Mouse (Mus musculus): ENCODE data around the gene Tjp1. TPM values are rescaled to one million over a fixed set of nuclear protein-coding genes. Genes with fewer than 3 reads are reported as not detected.

Tjp1 gene
- polyA plus RNA-seq, 1 experiment from 2014 or later = 17.4 TPM

GRCm38 (mm10) chr7:65417231-65418100, 110.1 kb downstream of the Tjp1 start:
- H3K36me3 ChIP-seq (ENCODE audit: control insufficient read depth, insufficient read depth, low read length) = no peaks in the 10 kb centered on the region
- H3K9ac ChIP-seq (ENCODE audit: low read depth, low read length) = no peak overlapping the region
- DNase-seq (ENCODE audit: low spot score) (no peak), ATAC-seq (ENCODE audit: low FRiP score) (0 out of 2 replicates have a peak, but pooled peaks have one; percentile 8)
- peaks cover 7% of the 10 kb centered on the region; the same call in 1 of the 2 replicates for H3K4me1 ChIP-seq (replicated peaks; ENCODE audit: control insufficient read depth, insufficient read depth, low read length)
- 45% methylated on average over 10 of the region's 10 CpGs for WGBS
- no peak overlapping the region for H3K4me2 ChIP-seq (replicated peaks; ENCODE audit: low read depth, low read length)
- no peaks in the 10 kb centered on the region for H3K9me3 ChIP-seq (ENCODE audit: control insufficient read depth, low read length)
- no peaks in the 10 kb centered on the region for H3K27me3 ChIP-seq (ENCODE audit: control insufficient read depth, insufficient read depth, low read length)
- peak overlapping the region; percentile 55; the same call in 1 of the 2 replicates for H3K27ac ChIP-seq (ENCODE audit: low read depth, low read length)
- no peak overlapping the region for H3K4me3 ChIP-seq (ENCODE audit: low read depth, low read length)

- Histone ChIP-seq H3K9ac (ENCODE audit: low read depth, low read length) (no peak overlapping the region), H3K27me3 (ENCODE audit: control insufficient read depth, insufficient read depth, low read length) (no peaks in the 10 kb centered on the region)
- ATAC-seq (ENCODE audit: low FRiP score) = no peak
Measured at GRCm38 (mm10) chr7:65416506-65416905, 111.1 kb downstream of the Tjp1 start.

GRCm38 (mm10) chr7:65413946-65414945, 113.3 kb downstream of the Tjp1 start:
- no peak overlapping the region for H3K4me2 ChIP-seq (replicated peaks; ENCODE audit: low read depth, low read length)
- no peak for ATAC-seq (ENCODE audit: low FRiP score)
- no peak overlapping the region for H3K9ac ChIP-seq (ENCODE audit: low read depth, low read length)
- H3K9me3 ChIP-seq (ENCODE audit: control insufficient read depth, low read length) = no peaks in the 10 kb centered on the region
- WGBS = 77% methylated on average over 13 of the region's 13 CpGs
- H3K27ac ChIP-seq (ENCODE audit: low read depth, low read length) = no peak overlapping the region
- DNase-seq (ENCODE audit: low spot score) = no peak
- H3K4me1 ChIP-seq (replicated peaks; ENCODE audit: control insufficient read depth, insufficient read depth, low read length) = peaks cover 7% of the 10 kb centered on the region; the same call in 1 of the 2 replicates
- H3K27me3 ChIP-seq (ENCODE audit: control insufficient read depth, insufficient read depth, low read length) = no peaks in the 10 kb centered on the region
- no peak overlapping the region for H3K4me3 ChIP-seq (ENCODE audit: low read depth, low read length)
- H3K36me3 ChIP-seq (ENCODE audit: control insufficient read depth, insufficient read depth, low read length) = no peaks in the 10 kb centered on the region

More at GRCm38 (mm10) chr7:65416506-65416905, 111.1 kb downstream of the Tjp1 start:
- Histone ChIP-seq H3K4me2 (replicated peaks; ENCODE audit: low read depth, low read length) (no peak overlapping the region), H3K4me3 (ENCODE audit: low read depth, low read length) (no peak overlapping the region), H3K27ac (ENCODE audit: low read depth, low read length) (no peak overlapping the region), H3K4me1 (replicated peaks; ENCODE audit: control insufficient read depth, insufficient read depth, low read length) (peaks cover 7% of the 10 kb centered on the region; the same call in 1 of the 2 replicates), H3K36me3 (ENCODE audit: control insufficient read depth, insufficient read depth, low read length) (no peaks in the 10 kb centered on the region), H3K9me3 (ENCODE audit: control insufficient read depth, low read length) (no peaks in the 10 kb centered on the region)
- DNase-seq (ENCODE audit: low spot score) = no peak
- 43% methylated on average over 3 of the region's 3 CpGs for WGBS

GRCm38 (mm10) chr7:65410668-65411067, 116.9 kb downstream of the Tjp1 start:
- WGBS = 68% methylated on average over 7 of the region's 7 CpGs
- H3K27ac ChIP-seq (ENCODE audit: low read depth, low read length) = no peak overlapping the region
- H3K9me3 ChIP-seq (ENCODE audit: control insufficient read depth, low read length) = no peaks in the 10 kb centered on the region
- no peaks in the 10 kb centered on the region for H3K27me3 ChIP-seq (ENCODE audit: control insufficient read depth, insufficient read depth, low read length)
- no peak overlapping the region for H3K4me3 ChIP-seq (ENCODE audit: low read depth, low read length)
- H3K4me2 ChIP-seq (replicated peaks; ENCODE audit: low read depth, low read length) = no peak overlapping the region
- no peak overlapping the region for H3K9ac ChIP-seq (ENCODE audit: low read depth, low read length)
- H3K36me3 ChIP-seq (ENCODE audit: control insufficient read depth, insufficient read depth, low read length) = no peaks in the 10 kb centered on the region
- no peaks in the 10 kb centered on the region for H3K4me1 ChIP-seq (replicated peaks; ENCODE audit: control insufficient read depth, insufficient read depth, low read length)
- DNase-seq (ENCODE audit: low spot score) = no peak
- ATAC-seq (ENCODE audit: low FRiP score) = no peak

- H3K9ac ChIP-seq (ENCODE audit: low read depth, low read length) = no peak overlapping the region
- no peak overlapping the region for H3K27ac ChIP-seq (ENCODE audit: low read depth, low read length)
- WGBS = 88% methylated on average over 3 of the region's 3 CpGs
- no peak overlapping the region for H3K4me2 ChIP-seq (replicated peaks; ENCODE audit: low read depth, low read length)
- no peaks in the 10 kb centered on the region for H3K27me3 ChIP-seq (ENCODE audit: control insufficient read depth, insufficient read depth, low read length)
- no peaks in the 10 kb centered on the region for H3K4me1 ChIP-seq (replicated peaks; ENCODE audit: control insufficient read depth, insufficient read depth, low read length)
- no peak overlapping the region for H3K4me3 ChIP-seq (ENCODE audit: low read depth, low read length)
- no peaks in the 10 kb centered on the region for H3K36me3 ChIP-seq (ENCODE audit: control insufficient read depth, insufficient read depth, low read length)
- no peak for ATAC-seq (ENCODE audit: low FRiP score)
- no peaks in the 10 kb centered on the region for H3K9me3 ChIP-seq (ENCODE audit: control insufficient read depth, low read length)
- DNase-seq (ENCODE audit: low spot score) = no peak
Measured at GRCm38 (mm10) chr7:65406427-65406826, 121.2 kb downstream of the Tjp1 start.

GRCm38 (mm10) chr7:65402516-65402915, 125.1 kb downstream of the Tjp1 start:
- Histone ChIP-seq H3K9ac (ENCODE audit: low read depth, low read length) (no peak overlapping the region), H3K27me3 (ENCODE audit: control insufficient read depth, insufficient read depth, low read length) (no peaks in the 10 kb centered on the region), H3K4me3 (ENCODE audit: low read depth, low read length) (no peak overlapping the region), H3K4me1 (replicated peaks; ENCODE audit: control insufficient read depth, insufficient read depth, low read length) (no peaks in the 10 kb centered on the region), H3K9me3 (ENCODE audit: control insufficient read depth, low read length) (no peaks in the 10 kb centered on the region), H3K27ac (ENCODE audit: low read depth, low read length) (no peak overlapping the region), H3K36me3 (ENCODE audit: control insufficient read depth, insufficient read depth, low read length) (no peaks in the 10 kb centered on the region), H3K4me2 (replicated peaks; ENCODE audit: low read depth, low read length) (no peak overlapping the region)
- ATAC-seq (ENCODE audit: low FRiP score) (no peak), DNase-seq (ENCODE audit: low spot score) (no peak)
- WGBS = 91% methylated on average over 5 of the region's 5 CpGs

- Histone ChIP-seq H3K4me3 (ENCODE audit: low read depth, low read length) (no peak overlapping the region), H3K4me1 (replicated peaks; ENCODE audit: control insufficient read depth, insufficient read depth, low read length) (no peaks in the 10 kb centered on the region), H3K36me3 (ENCODE audit: control insufficient read depth, insufficient read depth, low read length) (no peaks in the 10 kb centered on the region), H3K27ac (ENCODE audit: low read depth, low read length) (no peak overlapping the region), H3K27me3 (ENCODE audit: control insufficient read depth, insufficient read depth, low read length) (no peaks in the 10 kb centered on the region), H3K4me2 (replicated peaks; ENCODE audit: low read depth, low read length) (no peak overlapping the region), H3K9me3 (ENCODE audit: control insufficient read depth, low read length) (no peaks in the 10 kb centered on the region), H3K9ac (ENCODE audit: low read depth, low read length) (no peak overlapping the region)
- ATAC-seq (ENCODE audit: low FRiP score) = no peak
- no peak for DNase-seq (ENCODE audit: low spot score)
Measured at GRCm38 (mm10) chr7:65401622-65402021, 126.0 kb downstream of the Tjp1 start.

- Histone ChIP-seq H3K9ac (ENCODE audit: low read depth, low read length) (no peak overlapping the region), H3K4me1 (replicated peaks; ENCODE audit: control insufficient read depth, insufficient read depth, low read length) (no peaks in the 10 kb centered on the region), H3K36me3 (ENCODE audit: control insufficient read depth, insufficient read depth, low read length) (no peaks in the 10 kb centered on the region), H3K27me3 (ENCODE audit: control insufficient read depth, insufficient read depth, low read length) (no peaks in the 10 kb centered on the region), H3K4me2 (replicated peaks; ENCODE audit: low read depth, low read length) (no peak overlapping the region), H3K9me3 (ENCODE audit: control insufficient read depth, low read length) (no peaks in the 10 kb centered on the region), H3K27ac (ENCODE audit: low read depth, low read length) (no peak overlapping the region), H3K4me3 (ENCODE audit: low read depth, low read length) (no peak overlapping the region)
- ATAC-seq (ENCODE audit: low FRiP score) (no peak), DNase-seq (ENCODE audit: low spot score) (no peak)
- WGBS = 84% methylated on average over 4 of the region's 4 CpGs
Measured at GRCm38 (mm10) chr7:65395891-65396290, 131.7 kb downstream of the Tjp1 start.

All from hindbrain, embryonic 11.5 days (tissue).